Mouse (Mus musculus) intestine, embryonic 15.5 days (tissue): ENCODE measurements around the gene Tax1bp1. TPM values are rescaled to one million over a fixed set of nuclear protein-coding genes. Genes with fewer than 3 reads are reported as not detected.
A peak's percentile ranks its signal among the peaks of the same experiment; 100 is the strongest.

Experiments used
- ATAC-seq: fragments of 200-750 bp; cut with Nextera tagmentation; 2 replicates; pipeline ENCODE4 v1.8.0; 2017; ENCODE audit warnings: moderate TSS enrichment, moderate library complexity
- H3K27ac ChIP-seq: fragments of 300-500 bp; sonication (generic); 2 replicates; pipeline ENCODE4 v1.5.1; 2015; ENCODE audit warnings: mild to moderate bottlenecking, inconsistent platforms
- H3K27me3 ChIP-seq: fragments of 300-500 bp; sonication (generic); replicated peaks from 2 replicates; pipeline ENCODE4 v1.6.1; 2015; ENCODE audit warnings: inconsistent platforms
- H3K36me3 ChIP-seq: fragments of 300-500 bp; sonication (generic); 2 replicates; pipeline ENCODE4 v1.6.1; 2015; ENCODE audit warnings: inconsistent platforms
- H3K4me1 ChIP-seq: fragments of 300-500 bp; sonication (generic); replicated peaks from 2 replicates; pipeline ENCODE4 v1.6.1; 2015; ENCODE audit warnings: inconsistent platforms
- H3K4me2 ChIP-seq: fragments of 300-500 bp; sonication (generic); replicated peaks from 2 replicates; pipeline ENCODE4 v1.6.1; 2015; ENCODE audit warnings: mild to moderate bottlenecking, inconsistent platforms
- H3K4me3 ChIP-seq: fragments of 300-500 bp; sonication (generic); replicated peaks from 2 replicates; pipeline ENCODE4 v1.5.1; 2015; ENCODE audit warnings: inconsistent platforms
- H3K9ac ChIP-seq: fragments of 300-500 bp; sonication (generic); 2 replicates; pipeline ENCODE4 v1.6.1; 2015; ENCODE audit warnings: inconsistent platforms
- H3K9me3 ChIP-seq: fragments of 300-500 bp; sonication (generic); 2 replicates; pipeline ENCODE4 v1.6.1; 2016; ENCODE audit warnings: inconsistent platforms
- WGBS: fragments of 180-500 bp; shearing (Covaris S2); methylation state at CpG from one replicate; pipeline ENCODE4 v1.1.7; 2015; 5-methylcytosine and 5-hydroxymethylcytosine counted together
- polyA plus RNA-seq: library from polyadenylated mRNA; unstranded; fragments of >200 nt; fragmentation: Nextera tagmentation; extraction: Ambion mirVana; gene quantifications from 2 replicates; pipeline ENCODE4 v1.2.1, GENCODE M21; 2015

The Tax1bp1 gene
- polyA plus RNA-seq, 1 experiment from 2014 or later: 172 TPM

- no peaks in the 10 kb centered on the region for H3K27me3 ChIP-seq
- H3K4me3 ChIP-seq: no peak overlapping the region
- peaks cover 4% of the 10 kb centered on the region; the same call in 1 of the 2 replicates for H3K4me1 ChIP-seq
- no peak overlapping the region for H3K9ac ChIP-seq
- 69% methylated on average over 3 of the region's 3 CpGs for WGBS
- H3K27ac ChIP-seq: peak overlapping the region; percentile 56
- H3K4me2 ChIP-seq: no peak overlapping the region
- peak; percentile 39 for ATAC-seq
- H3K9me3 ChIP-seq: no peaks in the 10 kb centered on the region
- H3K36me3 ChIP-seq: no peaks in the 10 kb centered on the region
Observed at GRCm38 (mm10) chr6:52682607-52683006, 30.9 kb upstream of the Tax1bp1 start.

- WGBS: 69% methylated on average over 5 of the region's 5 CpGs
- Histone ChIP-seq H3K4me2 (no peak overlapping the region), H3K27ac (no peak overlapping the region), H3K4me1 (peaks cover 4% of the 10 kb centered on the region; the same call in 1 of the 2 replicates), H3K4me3 (no peak overlapping the region), H3K9ac (no peak overlapping the region), H3K27me3 (no peaks in the 10 kb centered on the region), H3K36me3 (no peaks in the 10 kb centered on the region), H3K9me3 (no peaks in the 10 kb centered on the region)
- no peak for ATAC-seq
Observed at GRCm38 (mm10) chr6:52686901-52687500, 26.5 kb upstream of the Tax1bp1 start.

GRCm38 (mm10) chr6:52690365-52690764, 23.2 kb upstream of the Tax1bp1 start:
- no peak overlapping the region for H3K4me3 ChIP-seq
- H3K27me3 ChIP-seq: no peaks in the 10 kb centered on the region
- H3K4me1 ChIP-seq: no peaks in the 10 kb centered on the region
- H3K9ac ChIP-seq: no peak overlapping the region
- ATAC-seq: no peak
- H3K4me2 ChIP-seq: no peak overlapping the region
- no peaks in the 10 kb centered on the region for H3K9me3 ChIP-seq
- 82% methylated on average over 3 of the region's 3 CpGs for WGBS
- no peak overlapping the region for H3K27ac ChIP-seq
- H3K36me3 ChIP-seq: no peaks in the 10 kb centered on the region

- H3K4me1 ChIP-seq: no peaks in the 10 kb centered on the region
- ATAC-seq: no peak
- no peaks in the 10 kb centered on the region for H3K36me3 ChIP-seq
- no peak overlapping the region for H3K4me2 ChIP-seq
- H3K27ac ChIP-seq: no peak overlapping the region
- no peak overlapping the region for H3K9ac ChIP-seq
- H3K4me3 ChIP-seq: no peak overlapping the region
- H3K9me3 ChIP-seq: no peaks in the 10 kb centered on the region
- 84% methylated on average over 4 of the region's 5 CpGs for WGBS
- no peaks in the 10 kb centered on the region for H3K27me3 ChIP-seq
Observed at GRCm38 (mm10) chr6:52691800-52692199, 21.7 kb upstream of the Tax1bp1 start.

GRCm38 (mm10) chr6:52692451-52693063, 21.0 kb upstream of the Tax1bp1 start:
- Histone ChIP-seq H3K36me3 (no peaks in the 10 kb centered on the region), H3K4me2 (no peak overlapping the region), H3K4me1 (no peaks in the 10 kb centered on the region), H3K4me3 (no peak overlapping the region), H3K27me3 (no peaks in the 10 kb centered on the region), H3K9me3 (no peaks in the 10 kb centered on the region), H3K9ac (no peak overlapping the region), H3K27ac (no peak overlapping the region)
- WGBS: 77% methylated on average over 6 of the region's 6 CpGs
- ATAC-seq: peak; percentile 34; the same call in 1 of the 2 replicates

- H3K4me1 ChIP-seq: no peaks in the 10 kb centered on the region
- H3K27ac ChIP-seq: no peak overlapping the region
- H3K4me2 ChIP-seq: no peak overlapping the region
- 38% methylated on average over 4 of the region's 4 CpGs for WGBS
- H3K9ac ChIP-seq: no peak overlapping the region
- no peak overlapping the region for H3K4me3 ChIP-seq
- no peaks in the 10 kb centered on the region for H3K9me3 ChIP-seq
- ATAC-seq: no peak
- no peaks in the 10 kb centered on the region for H3K27me3 ChIP-seq
- no peaks in the 10 kb centered on the region for H3K36me3 ChIP-seq
Observed at GRCm38 (mm10) chr6:52697964-52698535, 15.5 kb upstream of the Tax1bp1 start.

- ATAC-seq: no peak
- Histone ChIP-seq H3K9me3 (no peaks in the 10 kb centered on the region), H3K4me3 (no peak overlapping the region), H3K4me2 (no peak overlapping the region), H3K36me3 (no peaks in the 10 kb centered on the region), H3K27me3 (no peaks in the 10 kb centered on the region), H3K9ac (no peak overlapping the region), H3K4me1 (no peaks in the 10 kb centered on the region), H3K27ac (no peak overlapping the region)
- 86% methylated on average over 1 of the region's 1 CpGs for WGBS
Observed at GRCm38 (mm10) chr6:52699050-52699449, 14.5 kb upstream of the Tax1bp1 start.

- WGBS: 51% methylated on average over 4 of the region's 4 CpGs
- H3K9ac ChIP-seq: no peak overlapping the region
- no peak overlapping the region for H3K4me3 ChIP-seq
- peak; percentile 73 for ATAC-seq
- H3K27ac ChIP-seq: no peak overlapping the region
- no peaks in the 10 kb centered on the region for H3K36me3 ChIP-seq
- H3K4me2 ChIP-seq: no peak overlapping the region
- no peaks in the 10 kb centered on the region for H3K9me3 ChIP-seq
- H3K27me3 ChIP-seq: no peaks in the 10 kb centered on the region
- H3K4me1 ChIP-seq: no peaks in the 10 kb centered on the region
Observed at GRCm38 (mm10) chr6:52699899-52700298, 13.6 kb upstream of the Tax1bp1 start.

GRCm38 (mm10) chr6:52703263-52703662, 10.3 kb upstream of the Tax1bp1 start:
- Histone ChIP-seq H3K9ac (no peak overlapping the region), H3K4me1 (no peaks in the 10 kb centered on the region), H3K9me3 (no peaks in the 10 kb centered on the region), H3K36me3 (no peaks in the 10 kb centered on the region), H3K27ac (no peak overlapping the region), H3K4me3 (no peak overlapping the region), H3K4me2 (no peak overlapping the region), H3K27me3 (no peaks in the 10 kb centered on the region)
- WGBS: 81% methylated on average over 2 of the region's 2 CpGs
- ATAC-seq: no peak

- no peaks in the 10 kb centered on the region for H3K4me1 ChIP-seq
- H3K9me3 ChIP-seq: no peaks in the 10 kb centered on the region
- no peaks in the 10 kb centered on the region for H3K27me3 ChIP-seq
- no peak overlapping the region for H3K4me2 ChIP-seq
- H3K27ac ChIP-seq: peak overlapping the region; percentile 56; the same call in 1 of the 2 replicates
- no peaks in the 10 kb centered on the region for H3K36me3 ChIP-seq
- H3K4me3 ChIP-seq: no peak overlapping the region
- peak; percentile 90 for ATAC-seq
- H3K9ac ChIP-seq: no peak overlapping the region
Observed at GRCm38 (mm10) chr6:52705280-52705679, 8.2 kb upstream of the Tax1bp1 start.

GRCm38 (mm10) chr6:52707815-52708214, 5.7 kb upstream of the Tax1bp1 start:
- H3K4me2 ChIP-seq: no peak overlapping the region
- no peaks in the 10 kb centered on the region for H3K4me1 ChIP-seq
- H3K36me3 ChIP-seq: no peaks in the 10 kb centered on the region
- no peaks in the 10 kb centered on the region for H3K9me3 ChIP-seq
- ATAC-seq: no peak
- WGBS: 78% methylated on average over 5 of the region's 5 CpGs
- no peak overlapping the region for H3K4me3 ChIP-seq
- H3K27ac ChIP-seq: no peak overlapping the region
- H3K9ac ChIP-seq: no peak overlapping the region
- H3K27me3 ChIP-seq: no peaks in the 10 kb centered on the region

GRCm38 (mm10) chr6:52712563-52712962, 966 bp upstream of the Tax1bp1 start:
- H3K9me3 ChIP-seq: no peaks in the 10 kb centered on the region
- no peak overlapping the region for H3K4me3 ChIP-seq
- H3K27ac ChIP-seq: no peak overlapping the region
- WGBS: 76% methylated on average over 2 of the region's 2 CpGs
- H3K9ac ChIP-seq: no peak overlapping the region
- no peak for ATAC-seq
- no peaks in the 10 kb centered on the region for H3K36me3 ChIP-seq
- H3K4me1 ChIP-seq: no peaks in the 10 kb centered on the region; the same call in 1 of the 2 replicates
- no peaks in the 10 kb centered on the region for H3K27me3 ChIP-seq
- no peak overlapping the region for H3K4me2 ChIP-seq
